Mouse (Mus musculus): ENCODE results near the gene Gm3486. TPM values are rescaled to one million over a fixed set of nuclear protein-coding genes. Genes with fewer than 3 reads are reported as not detected.

The Gm3486 gene
- polyA plus RNA-seq (2015; fragmentation: Nextera tagmentation; extraction: Ambion mirVana) = not detected in 2 replicates

DNA sequence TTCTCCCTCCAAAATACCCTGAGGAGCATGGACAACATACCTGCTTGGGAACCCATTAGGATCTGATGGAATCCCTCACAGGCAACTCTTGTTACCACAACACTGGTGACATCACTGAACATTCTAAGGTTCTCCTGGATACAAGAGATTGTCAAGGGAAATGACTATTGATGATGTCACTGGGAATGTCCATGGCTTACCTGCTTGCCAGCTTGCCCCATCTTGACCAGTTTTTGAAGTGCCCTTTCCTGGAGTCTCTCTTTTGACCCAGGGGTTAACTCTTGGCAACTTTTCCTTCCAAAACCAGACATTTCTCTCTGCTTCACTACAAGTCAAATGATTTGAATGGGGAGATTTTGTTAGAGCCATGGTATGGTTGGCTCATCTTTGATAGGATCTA, at the start of gene Gm3486:
Gene Gm3486 (minus strand): TSS at position 101 of the 400 bp plus-strand sequence.

DNA sequence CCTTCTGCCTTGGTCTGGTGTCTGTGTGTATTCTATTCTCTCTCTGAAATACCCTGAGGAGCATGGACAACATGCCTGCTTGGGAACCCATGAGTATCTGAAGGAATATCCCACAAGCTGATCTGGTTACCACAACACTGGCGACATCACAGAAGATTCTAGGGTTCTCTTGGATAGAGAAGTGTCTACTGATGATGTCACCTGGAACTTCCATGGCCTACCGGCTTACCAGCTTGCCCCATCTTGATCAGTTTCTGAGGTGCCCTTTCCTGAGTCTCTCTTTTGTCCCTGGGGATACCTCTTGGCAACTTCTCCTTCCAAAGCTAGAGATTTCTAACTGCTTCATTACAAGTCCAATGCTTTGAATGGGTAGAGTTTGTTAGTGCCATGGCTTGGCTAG, 35.9 kb downstream of the Gm3486 start, which contains the start of gene Gm7954:
Gene Gm7954 (minus strand): TSS at position 101 of the 400 bp plus-strand sequence.

Other genes starting within 250 kb of the Gm3486 start
- not detected in 2 replicates for gene Gm2832, start 210.7 kb downstream of the Gm3486 start, polyA plus RNA-seq (2015; fragmentation: Nextera tagmentation; extraction: Ambion mirVana)
- gene Gm5798, start 140.9 kb downstream of the Gm3486 start, polyA plus RNA-seq (2015; fragmentation: Nextera tagmentation; extraction: Ambion mirVana) = not detected in 2 replicates
- gene Gm7945, start 103.1 kb downstream of the Gm3486 start, polyA plus RNA-seq (2015; fragmentation: Nextera tagmentation; extraction: Ambion mirVana) = not detected in 2 replicates
- not detected in 2 replicates for gene Gm6482, start 81.2 kb downstream of the Gm3486 start, polyA plus RNA-seq (2015; fragmentation: Nextera tagmentation; extraction: Ambion mirVana)
- gene Gm7954, start 36.0 kb downstream of the Gm3486 start, polyA plus RNA-seq (2015; fragmentation: Nextera tagmentation; extraction: Ambion mirVana) = not detected in 2 replicates
- gene Gm7970, start 66.1 kb upstream of the Gm3486 start, polyA plus RNA-seq (2015; fragmentation: Nextera tagmentation; extraction: Ambion mirVana) = not detected in 2 replicates
- not detected in 2 replicates for gene 1700049E17Rik2, start 83.7 kb upstream of the Gm3486 start, polyA plus RNA-seq (2015; fragmentation: Nextera tagmentation; extraction: Ambion mirVana)
- gene Gm3072, start 135.1 kb upstream of the Gm3486 start, polyA plus RNA-seq (2015; fragmentation: Nextera tagmentation; extraction: Ambion mirVana) = not detected in 2 replicates
- gene Gm3676, start 157.0 kb upstream of the Gm3486 start, polyA plus RNA-seq (2015; fragmentation: Nextera tagmentation; extraction: Ambion mirVana) = not detected in 2 replicates
- not detected in 2 replicates for gene Gm8068, start 212.4 kb upstream of the Gm3486 start, polyA plus RNA-seq (2015; fragmentation: Nextera tagmentation; extraction: Ambion mirVana)